Mouse (Mus musculus) testis, adult 2 months (tissue): ENCODE measurements around the gene Ttc6.

ENCODE experiments used
- CTCF ChIP-seq: fragments of 200-500 bp; IDR thresholded peaks from 2 replicates; pipeline ENCODE4 v1.5.1; 2012; ENCODE audit warnings: low read depth, mild to moderate bottlenecking, inconsistent platforms, low read length, moderate library complexity; ENCODE audit not compliant: control insufficient read depth, insufficient read depth, insufficient replicate concordance
- POLR2A ChIP-seq: fragments of 200-500 bp; IDR thresholded peaks from 2 replicates; pipeline ENCODE4 v1.6.1; 2012; ENCODE audit warnings: low read depth, mild to moderate bottlenecking, inconsistent platforms, low read length, moderate library complexity; ENCODE audit not compliant: control insufficient read depth

DNA sequence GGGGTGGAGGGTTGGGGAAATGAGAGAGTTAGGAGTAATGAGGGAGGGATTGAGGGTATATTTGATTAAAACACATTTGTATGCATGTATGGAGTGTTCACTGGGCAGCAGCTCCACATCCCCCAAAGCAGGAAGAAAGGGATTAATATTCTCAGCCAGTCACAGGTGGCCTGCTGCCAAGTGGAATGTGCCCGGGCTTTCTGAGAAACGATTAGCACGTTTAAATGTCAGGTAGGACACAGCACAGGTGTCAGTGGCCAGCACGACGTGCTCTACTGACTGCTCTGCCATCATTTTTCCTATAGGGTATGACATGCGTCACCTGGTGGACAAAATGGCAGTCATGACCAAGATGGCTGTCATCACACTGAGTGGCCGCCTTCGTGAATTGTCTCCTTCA lies 86.8 kb downstream of the Ttc6 start:
- TF ChIP-seq POLR2A, result no peak
- TF ChIP-seq CTCF, result no peak
